Mouse (Mus musculus) stomach, postnatal 0 days (tissue): Measurements from ENCODE around the gene C130050O18Rik. TPM values are rescaled to one million over a fixed set of nuclear protein-coding genes. Genes with fewer than 3 reads are reported as not detected.

Experiments used
- ATAC-seq: fragments of 200-750 bp; cut with Nextera tagmentation; 2 replicates; pipeline ENCODE4 v1.8.0; 2017; ENCODE audit not compliant: low FRiP score, low TSS enrichment
- DNase-seq: peaks from one replicate; pipeline ENCODE4 v3.0.0-alpha.2; 2016; ENCODE audit warnings: low spot score
- H3K27ac ChIP-seq: fragments of 300-500 bp; sonication (generic); replicated peaks from 2 replicates; pipeline ENCODE4 v1.5.1; 2014; ENCODE audit warnings: mild to moderate bottlenecking, control low read depth
- H3K27me3 ChIP-seq: fragments of 300-500 bp; sonication (generic); 2 replicates; pipeline ENCODE4 v1.6.1; 2014; ENCODE audit warnings: low read length; ENCODE audit not compliant: control insufficient read depth, insufficient read depth
- H3K36me3 ChIP-seq: fragments of 300-500 bp; sonication (generic); 2 replicates; pipeline ENCODE4 v1.6.1; 2014; ENCODE audit warnings: low read length, mixed read lengths; ENCODE audit not compliant: control insufficient read depth, insufficient read depth
- H3K4me1 ChIP-seq: fragments of 300-500 bp; sonication (generic); replicated peaks from 2 replicates; pipeline ENCODE4 v1.6.1; 2014; ENCODE audit warnings: antibody characterized with exemption; ENCODE audit not compliant: control insufficient read depth, insufficient read depth
- H3K4me2 ChIP-seq: fragments of 300-500 bp; sonication (generic); replicated peaks from 2 replicates; pipeline ENCODE4 v1.6.1; 2014; ENCODE audit warnings: low read depth, mild to moderate bottlenecking, control low read depth, moderate library complexity
- H3K4me3 ChIP-seq: fragments of 300-500 bp; sonication (generic); 2 replicates; pipeline ENCODE4 v1.5.1; 2014; ENCODE audit warnings: low read depth, low read length, control low read depth
- H3K9ac ChIP-seq: fragments of 300-500 bp; sonication (generic); 2 replicates; pipeline ENCODE4 v1.6.1; 2014; ENCODE audit warnings: mild to moderate bottlenecking, low read length, control low read depth, mixed read lengths
- H3K9me3 ChIP-seq: fragments of 300-500 bp; sonication (generic); 2 replicates; pipeline ENCODE4 v1.6.1; 2016; ENCODE audit warnings: low read length; ENCODE audit not compliant: control insufficient read depth
- CTCF ChIP-seq: IDR thresholded peaks from 2 replicates; pipeline ENCODE4 v1.5.1; 2016; ENCODE audit warnings: antibody characterized with exemption, low read depth, mild to moderate bottlenecking, moderate library complexity
- EP300 ChIP-seq: optimal IDR thresholded peaks from 2 replicates; pipeline ENCODE3; 2016; ENCODE audit warnings: antibody characterized with exemption
- WGBS: fragments of 180-500 bp; shearing (Covaris S2); extraction: QIAGEN DNeasy Blood & Tissue Kit; methylation state at CpG from one replicate; pipeline ENCODE4 v1.1.7; 2014; 5-methylcytosine and 5-hydroxymethylcytosine counted together
- polyA plus RNA-seq: library from polyadenylated mRNA; unstranded; fragments of >200 nt; fragmentation: Nextera tagmentation; extraction: Ambion mirVana; gene quantifications from 2 replicates; pipeline ENCODE4 v1.2.1, GENCODE M21; 2015

C130050O18Rik gene
- polyA plus RNA-seq, 1 experiment from 2014 or later = 0.46 TPM

- H3K27me3 ChIP-seq = no peaks in the 10 kb centered on the region
- no peak overlapping the region for H3K9ac ChIP-seq
- ATAC-seq = no peak
Measured at GRCm38 (mm10) chr5:139391309-139391990, 13.6 kb upstream of the C130050O18Rik start.

GRCm38 (mm10) chr5:139392219-139393196 is 12.6 kb upstream of the C130050O18Rik start:
- no peak overlapping the region for H3K4me2 ChIP-seq
- no peak overlapping the region for H3K4me3 ChIP-seq
- H3K9ac ChIP-seq = no peak overlapping the region
- no peaks in the 10 kb centered on the region for H3K36me3 ChIP-seq
- peaks cover 9% of the 10 kb centered on the region for H3K4me1 ChIP-seq
- TF ChIP-seq EP300 = no peak
- TF ChIP-seq CTCF = no peak
- no peak overlapping the region for H3K27ac ChIP-seq
- DNase-seq (no peak), ATAC-seq (no peak)
- H3K27me3 ChIP-seq = no peaks in the 10 kb centered on the region
- 93% methylated on average over 37 of the region's 37 CpGs for WGBS
- no peaks in the 10 kb centered on the region for H3K9me3 ChIP-seq

More at GRCm38 (mm10) chr5:139391309-139391990, 13.6 kb upstream of the C130050O18Rik start:
- Histone ChIP-seq H3K27ac (no peak overlapping the region), H3K36me3 (no peaks in the 10 kb centered on the region), H3K4me2 (no peak overlapping the region), H3K9me3 (no peaks in the 10 kb centered on the region), H3K4me1 (peaks cover 9% of the 10 kb centered on the region), H3K4me3 (no peak overlapping the region)
- no peak for DNase-seq
- 78% methylated on average over 11 of the region's 11 CpGs for WGBS
- TF ChIP-seq EP300 (no peak), CTCF (no peak)

DNA sequence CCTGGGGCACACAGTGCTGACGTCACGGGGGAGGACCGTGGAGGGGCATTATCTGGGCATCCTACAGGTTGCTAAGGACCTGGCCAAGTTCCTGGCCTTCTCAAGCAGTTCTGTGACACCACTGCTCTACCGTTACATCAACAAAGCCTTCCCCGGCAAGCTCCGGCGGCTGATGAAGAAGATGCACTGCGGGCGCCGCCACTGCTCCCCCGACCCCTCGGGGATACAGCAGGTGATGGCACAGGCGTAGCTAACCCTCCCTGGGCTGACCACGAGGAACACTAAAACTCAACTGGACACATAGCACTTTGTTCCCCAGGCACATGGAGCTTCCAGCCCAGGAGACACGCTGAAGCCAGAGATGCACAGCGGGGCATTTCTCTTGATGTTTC is 11.9 kb upstream of the C130050O18Rik start:
- Histone ChIP-seq H3K4me2 (no peak overlapping the region), H3K4me3 (no peak overlapping the region), H3K27me3 (no peaks in the 10 kb centered on the region), H3K9me3 (no peaks in the 10 kb centered on the region), H3K36me3 (no peaks in the 10 kb centered on the region), H3K27ac (no peak overlapping the region), H3K9ac (no peak overlapping the region), H3K4me1 (peaks cover 9% of the 10 kb centered on the region)
- ATAC-seq (no peak), DNase-seq (no peak)
- 91% methylated on average over 16 of the region's 16 CpGs for WGBS
- no peak for TF ChIP-seq EP300
- no peak for TF ChIP-seq CTCF

GRCm38 (mm10) chr5:139394399-139394798 is 10.7 kb upstream of the C130050O18Rik start:
- DNase-seq = no peak
- Histone ChIP-seq H3K27me3 (no peaks in the 10 kb centered on the region), H3K4me2 (no peak overlapping the region), H3K36me3 (no peaks in the 10 kb centered on the region), H3K9ac (no peak overlapping the region), H3K4me1 (peaks cover 4% of the 10 kb centered on the region), H3K4me3 (no peak overlapping the region), H3K27ac (no peak overlapping the region), H3K9me3 (no peaks in the 10 kb centered on the region)
- no peak for ATAC-seq
- WGBS = 59% methylated on average over 7 of the region's 7 CpGs
- TF ChIP-seq CTCF = no peak
- no peak for TF ChIP-seq EP300

- TF ChIP-seq CTCF (no peak), EP300 (no peak)
Measured at GRCm38 (mm10) chr5:139395528-139395927, 9.6 kb upstream of the C130050O18Rik start.

More at GRCm38 (mm10) chr5:139395528-139395927, 9.6 kb upstream of the C130050O18Rik start:
- no peaks in the 10 kb centered on the region for H3K27me3 ChIP-seq
- no peak for ATAC-seq
- no peaks in the 10 kb centered on the region for H3K4me1 ChIP-seq
- H3K27ac ChIP-seq = no peak overlapping the region
- no peak overlapping the region for H3K9ac ChIP-seq
- H3K4me3 ChIP-seq = no peak overlapping the region
- DNase-seq = no peak
- no peaks in the 10 kb centered on the region for H3K36me3 ChIP-seq
- no peak overlapping the region for H3K4me2 ChIP-seq
- WGBS = 93% methylated on average over 4 of the region's 4 CpGs
- H3K9me3 ChIP-seq = no peaks in the 10 kb centered on the region
